Mouse (Mus musculus) mouse embryonic stem cell (cell line): Measurements from ENCODE around the gene Il1rl2.
"Not testable (repeated sequence)": the region's sequence is repeated elsewhere in the genome, so short reads cannot be mapped to it uniquely, and the experiment has no call there.

ENCODE experiments used
- in situ Hi-C, 2 experiments: fragments of 300-500 bp; cut with MboI; formaldehyde crosslinking; loops; 1 replicate in 1 of 2; 3 replicates in 1 of 2; pipeline ENCODE4 v1.14.3; 2019 to 2020; ENCODE audit warnings: low sequenced_read_pairs in 2 of 2, low pct_unique_long_range_greater_than_20kb in 1 of 2, mixed read lengths in 1 of 2; ENCODE audit not compliant: unreplicated experiment in 1 of 2

The Il1rl2 gene

DNA sequence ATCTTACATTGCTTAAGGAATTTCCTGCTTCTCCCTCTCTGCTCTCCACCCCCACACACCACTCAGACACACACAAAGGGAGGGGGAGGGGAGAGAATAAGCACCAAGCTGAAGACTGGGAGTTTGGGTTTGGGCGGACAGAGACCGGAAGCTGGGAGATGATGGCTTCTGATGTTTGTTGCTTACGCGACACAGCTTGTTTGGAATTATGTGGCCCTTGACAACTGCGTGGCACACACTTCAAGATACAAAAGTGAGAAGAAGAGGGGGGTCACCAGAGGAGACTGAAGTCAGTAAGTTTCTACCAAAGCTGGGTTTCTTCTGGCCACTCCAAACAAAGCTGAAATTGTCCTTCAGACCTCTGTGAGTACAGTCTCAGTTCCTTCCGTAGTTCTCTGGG, at the start of gene Il1rl2:
Il1rl2 (plus strand) TSS at position 154 of the 400 bp plus-strand sequence.
- in situ Hi-C loops = no loop called here

- in situ Hi-C loops = no loop called here
These were observed 49.0 kb upstream of the Il1rl2 start for GRCm38 (mm10) chr1:40275285-40276013.

- in situ Hi-C loops = no loop called here
These were observed 46.5 kb upstream of the Il1rl2 start for GRCm38 (mm10) chr1:40277944-40278343.

GRCm38 (mm10) chr1:40278720-40279119, 45.7 kb upstream of the Il1rl2 start:
- in situ Hi-C loops = no loop called here

- in situ Hi-C loops = no loop called here
These were observed 45.1 kb upstream of the Il1rl2 start for GRCm38 (mm10) chr1:40279182-40279743.

- in situ Hi-C loops = no loop called here
These were observed 42.5 kb upstream of the Il1rl2 start for GRCm38 (mm10) chr1:40281950-40282349.

- in situ Hi-C loops = no loop called here
These were observed 42.0 kb upstream of the Il1rl2 start for GRCm38 (mm10) chr1:40282394-40282793.

GRCm38 (mm10) chr1:40283995-40284394, 40.4 kb upstream of the Il1rl2 start:
- in situ Hi-C loops = no loop called here

DNA sequence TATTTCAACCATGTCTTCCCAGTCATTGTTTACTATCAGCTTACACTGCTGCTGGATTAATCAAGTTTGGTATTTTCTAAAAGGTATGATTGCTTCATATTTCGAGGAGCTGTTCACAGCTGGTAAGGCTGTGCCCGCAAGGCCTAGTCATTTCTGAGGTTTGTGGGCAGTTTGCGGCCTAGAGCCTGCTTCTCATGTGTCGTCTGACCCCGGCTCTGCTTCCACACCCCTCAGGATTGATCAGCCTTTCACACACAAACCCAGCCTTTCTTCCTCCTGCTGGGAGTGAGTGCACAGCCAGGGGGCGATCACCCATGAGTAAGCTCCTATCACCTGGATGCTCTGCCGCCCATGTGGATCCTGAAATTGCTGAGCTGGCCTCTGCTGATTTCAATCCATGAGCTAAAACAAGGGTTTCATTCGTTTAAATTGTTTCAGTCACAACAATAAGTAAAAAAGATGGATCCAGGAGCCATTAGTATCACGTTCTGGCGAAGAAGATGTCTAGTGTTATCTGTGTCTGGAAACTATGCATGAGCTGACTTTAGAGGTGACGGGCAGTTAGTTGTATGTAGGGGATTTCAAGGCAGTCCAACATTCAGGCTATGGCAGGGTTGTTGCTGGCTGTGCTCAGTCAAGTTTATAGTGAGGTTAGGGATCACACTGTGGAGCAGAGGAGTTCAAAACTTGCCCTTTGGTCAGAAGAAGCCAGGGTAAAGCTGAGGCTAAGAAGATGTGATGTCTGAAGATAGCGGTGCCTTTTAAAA, 33.7 kb upstream of the Il1rl2 start:
- in situ Hi-C loops = no loop called here

GRCm38 (mm10) chr1:40292231-40292630, 32.2 kb upstream of the Il1rl2 start:
- in situ Hi-C loops = no loop called here

GRCm38 (mm10) chr1:40293891-40294290, 30.5 kb upstream of the Il1rl2 start:
- in situ Hi-C loops = no loop called here

GRCm38 (mm10) chr1:40294824-40295223, 29.6 kb upstream of the Il1rl2 start:
- in situ Hi-C loops = no loop called here

- in situ Hi-C loops = no loop called here
These were observed 26.4 kb upstream of the Il1rl2 start for GRCm38 (mm10) chr1:40298053-40298452.

GRCm38 (mm10) chr1:40303179-40303866, 21.1 kb upstream of the Il1rl2 start:
- in situ Hi-C loops = no loop called here

GRCm38 (mm10) chr1:40304321-40304720, 20.1 kb upstream of the Il1rl2 start:
- in situ Hi-C loops = not testable (repeated sequence)

- in situ Hi-C loops = no loop called here
These were observed 18.3 kb upstream of the Il1rl2 start for GRCm38 (mm10) chr1:40306111-40306510.

GRCm38 (mm10) chr1:40311123-40311522, 13.3 kb upstream of the Il1rl2 start:
- in situ Hi-C loops = no loop called here

GRCm38 (mm10) chr1:40311625-40312024, 12.8 kb upstream of the Il1rl2 start:
- in situ Hi-C loops = no loop called here

GRCm38 (mm10) chr1:40314016-40314415, 10.4 kb upstream of the Il1rl2 start:
- in situ Hi-C loops = no loop called here
